Mouse (Mus musculus) stomach, embryonic 16.5 days (tissue): ENCODE data around the gene Cdh20. TPM values are rescaled to one million over a fixed set of nuclear protein-coding genes. Genes with fewer than 3 reads are reported as not detected.

ENCODE experiments used
- ATAC-seq: fragments of 200-750 bp; cut with Nextera tagmentation; 2 replicates; pipeline ENCODE4 v1.8.0; 2017; ENCODE audit warnings: moderate number of reproducible peaks, moderate TSS enrichment; ENCODE audit not compliant: insufficient read depth, low FRiP score
- H3K27ac ChIP-seq: fragments of 300-500 bp; sonication (generic); 2 replicates; pipeline ENCODE4 v1.5.1; 2014; ENCODE audit warnings: low read length
- H3K27me3 ChIP-seq: fragments of 300-500 bp; sonication (generic); 2 replicates; pipeline ENCODE4 v1.6.1; 2014; ENCODE audit warnings: low read length, control low read depth, mixed read lengths; ENCODE audit not compliant: control insufficient read depth, insufficient read depth
- H3K36me3 ChIP-seq: fragments of 300-500 bp; sonication (generic); 2 replicates; pipeline ENCODE4 v1.6.1; 2014; ENCODE audit warnings: low read length; ENCODE audit not compliant: control insufficient read depth, insufficient read depth
- H3K4me1 ChIP-seq: fragments of 300-500 bp; sonication (generic); 2 replicates; pipeline ENCODE4 v1.6.1; 2014; ENCODE audit warnings: low read length, control low read depth, mixed read lengths; ENCODE audit not compliant: control insufficient read depth, insufficient read depth
- H3K4me2 ChIP-seq: fragments of 300-500 bp; sonication (generic); 2 replicates; pipeline ENCODE4 v1.6.1; 2014; ENCODE audit warnings: low read depth, low read length, mixed read lengths
- H3K4me3 ChIP-seq: fragments of 300-500 bp; sonication (generic); replicated peaks from 2 replicates; pipeline ENCODE4 v1.5.1; 2014; ENCODE audit warnings: mild to moderate bottlenecking, low read length
- H3K9ac ChIP-seq: fragments of 300-500 bp; sonication (generic); 2 replicates; pipeline ENCODE4 v1.6.1; 2014; ENCODE audit warnings: low read length
- H3K9me3 ChIP-seq: fragments of 300-500 bp; sonication (generic); replicated peaks from 2 replicates; pipeline ENCODE4 v1.6.1; 2016; ENCODE audit warnings: low read length, control low read depth; ENCODE audit not compliant: control insufficient read depth
- WGBS: fragments of 180-500 bp; shearing (Covaris S2); extraction: QIAGEN DNeasy Blood & Tissue Kit; methylation state at CpG from one replicate; pipeline ENCODE4 v1.1.7; 2014; 5-methylcytosine and 5-hydroxymethylcytosine counted together
- polyA plus RNA-seq: library from polyadenylated mRNA; unstranded; fragments of >200 nt; fragmentation: Nextera tagmentation; extraction: Ambion mirVana; gene quantifications from 2 replicates; pipeline ENCODE4 v1.2.1, GENCODE M21; 2015

The Cdh20 gene
- polyA plus RNA-seq, 1 experiment from 2014 or later = 0.17 TPM

GRCm38 (mm10) chr1:104987526-104987925 is 219.2 kb downstream of the Cdh20 start:
- no peaks in the 10 kb centered on the region for H3K9me3 ChIP-seq
- H3K36me3 ChIP-seq = no peaks in the 10 kb centered on the region
- WGBS = 88% methylated on average over 16 of the region's 16 CpGs
- no peak overlapping the region for H3K27ac ChIP-seq
- no peak overlapping the region for H3K9ac ChIP-seq
- H3K4me3 ChIP-seq = no peak overlapping the region
- no peak overlapping the region for H3K4me2 ChIP-seq
- ATAC-seq = no peak
- no peaks in the 10 kb centered on the region for H3K27me3 ChIP-seq
- no peaks in the 10 kb centered on the region for H3K4me1 ChIP-seq

GRCm38 (mm10) chr1:104992441-104992840 is 224.1 kb downstream of the Cdh20 start:
- H3K4me2 ChIP-seq = no peak overlapping the region
- no peak overlapping the region for H3K9ac ChIP-seq
- no peak overlapping the region for H3K27ac ChIP-seq
- H3K4me1 ChIP-seq = no peaks in the 10 kb centered on the region
- H3K27me3 ChIP-seq = no peaks in the 10 kb centered on the region
- H3K36me3 ChIP-seq = no peaks in the 10 kb centered on the region
- no peak overlapping the region for H3K4me3 ChIP-seq
- H3K9me3 ChIP-seq = no peaks in the 10 kb centered on the region
- peak; percentile 63; the same call in 1 of the 2 replicates for ATAC-seq

GRCm38 (mm10) chr1:104993905-104994611 is 225.7 kb downstream of the Cdh20 start:
- Histone ChIP-seq H3K36me3 (no peaks in the 10 kb centered on the region), H3K4me2 (peak overlapping the region; percentile 91), H3K9me3 (no peaks in the 10 kb centered on the region), H3K9ac (peak overlapping the region; percentile 66), H3K4me1 (no peaks in the 10 kb centered on the region), H3K27me3 (no peaks in the 10 kb centered on the region), H3K27ac (no peak overlapping the region), H3K4me3 (peak overlapping the region; percentile 46)
- peak; percentile 86 for ATAC-seq
- 11% methylated on average over 51 of the region's 51 CpGs for WGBS

DNA sequence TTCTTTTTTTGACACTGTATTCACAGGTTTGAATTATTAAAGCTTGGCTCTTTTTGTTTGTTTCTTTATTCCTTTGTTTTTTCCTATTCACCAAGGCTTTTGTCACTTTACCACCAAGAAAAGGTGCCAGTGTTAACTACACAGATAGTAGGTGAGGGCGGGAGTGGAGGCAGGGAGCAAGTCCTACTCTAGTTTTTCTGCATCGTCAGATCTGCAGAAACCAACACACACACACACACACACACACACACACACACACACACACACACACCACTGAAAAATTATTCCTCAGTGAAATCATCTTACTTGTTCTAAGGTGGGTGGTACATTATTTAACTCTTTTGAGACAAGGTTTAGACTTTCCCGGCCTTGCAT is 226.3 kb downstream of the Cdh20 start:
- ATAC-seq = no peak
- H3K9ac ChIP-seq = no peak overlapping the region
- no peak overlapping the region for H3K4me3 ChIP-seq
- 52% methylated on average over 3 of the region's 3 CpGs for WGBS
- no peaks in the 10 kb centered on the region for H3K36me3 ChIP-seq
- no peak overlapping the region for H3K27ac ChIP-seq
- H3K4me1 ChIP-seq = no peaks in the 10 kb centered on the region
- H3K4me2 ChIP-seq = peak overlapping the region; percentile 91
- no peaks in the 10 kb centered on the region for H3K27me3 ChIP-seq
- no peaks in the 10 kb centered on the region for H3K9me3 ChIP-seq

DNA sequence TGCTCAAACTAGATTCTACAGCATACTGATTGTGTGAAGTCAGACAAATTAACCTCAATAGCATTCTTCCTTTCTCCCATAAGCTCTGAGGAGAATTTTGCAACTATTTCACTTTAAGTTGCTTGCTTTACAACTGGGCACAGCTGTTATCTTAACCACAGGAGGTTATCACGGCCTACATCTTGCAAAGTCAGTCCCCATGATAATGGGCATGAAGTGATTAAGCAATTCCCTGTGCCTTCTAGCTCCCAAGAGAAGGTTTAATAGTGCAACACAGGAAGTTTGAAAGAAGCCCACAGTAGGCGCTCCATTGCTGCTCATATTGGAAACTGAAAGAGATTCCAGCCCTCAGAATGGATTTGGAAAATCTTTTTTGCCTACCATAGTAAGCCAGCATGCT is 229.5 kb downstream of the Cdh20 start:
- no peak overlapping the region for H3K4me3 ChIP-seq
- H3K4me1 ChIP-seq = no peaks in the 10 kb centered on the region
- ATAC-seq = no peak
- no peak overlapping the region for H3K27ac ChIP-seq
- no peak overlapping the region for H3K9ac ChIP-seq
- no peaks in the 10 kb centered on the region for H3K36me3 ChIP-seq
- 62% methylated on average over 2 of the region's 2 CpGs for WGBS
- H3K9me3 ChIP-seq = no peaks in the 10 kb centered on the region
- no peak overlapping the region for H3K4me2 ChIP-seq
- H3K27me3 ChIP-seq = no peaks in the 10 kb centered on the region

DNA sequence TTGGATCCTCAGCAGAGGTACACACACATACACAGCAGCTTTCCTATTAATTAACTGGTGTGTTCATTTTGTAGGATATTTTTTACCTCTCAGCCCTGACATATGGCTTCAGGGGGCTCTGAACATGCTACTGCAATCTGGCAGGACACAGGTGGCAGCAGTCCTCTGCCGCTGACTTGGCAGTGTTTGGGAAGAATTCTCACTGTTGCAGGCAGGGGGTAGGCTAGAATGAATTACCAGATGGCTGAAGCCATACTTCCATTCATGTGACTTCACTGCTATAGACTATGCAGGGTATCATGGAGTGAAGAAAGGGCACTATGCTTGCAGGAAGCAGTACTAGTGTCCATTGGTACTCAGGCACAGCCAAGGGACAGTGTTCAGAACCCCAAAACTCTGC is 233.8 kb downstream of the Cdh20 start:
- no peaks in the 10 kb centered on the region for H3K9me3 ChIP-seq
- H3K9ac ChIP-seq = no peak overlapping the region
- H3K36me3 ChIP-seq = no peaks in the 10 kb centered on the region
- no peaks in the 10 kb centered on the region for H3K4me1 ChIP-seq
- H3K27ac ChIP-seq = no peak overlapping the region
- no peak overlapping the region for H3K4me3 ChIP-seq
- H3K4me2 ChIP-seq = no peak overlapping the region
- no peak for ATAC-seq
- 60% methylated on average over 1 of the region's 1 CpGs for WGBS
- no peaks in the 10 kb centered on the region for H3K27me3 ChIP-seq

GRCm38 (mm10) chr1:105003786-105004185 is 235.5 kb downstream of the Cdh20 start:
- H3K9me3 ChIP-seq = no peaks in the 10 kb centered on the region
- H3K36me3 ChIP-seq = no peaks in the 10 kb centered on the region
- H3K4me3 ChIP-seq = no peak overlapping the region
- no peak overlapping the region for H3K27ac ChIP-seq
- H3K9ac ChIP-seq = no peak overlapping the region
- no peaks in the 10 kb centered on the region for H3K4me1 ChIP-seq
- no peak overlapping the region for H3K4me2 ChIP-seq
- H3K27me3 ChIP-seq = no peaks in the 10 kb centered on the region
- WGBS = 88% methylated on average over 1 of the region's 1 CpGs
- no peak for ATAC-seq

GRCm38 (mm10) chr1:105012616-105013015 is 244.3 kb downstream of the Cdh20 start:
- no peaks in the 10 kb centered on the region for H3K9me3 ChIP-seq
- H3K36me3 ChIP-seq = no peaks in the 10 kb centered on the region
- H3K27me3 ChIP-seq = no peaks in the 10 kb centered on the region
- WGBS = 36% methylated on average over 2 of the region's 2 CpGs
- ATAC-seq = no peak
- no peaks in the 10 kb centered on the region for H3K4me1 ChIP-seq
- H3K4me2 ChIP-seq = no peak overlapping the region
- H3K27ac ChIP-seq = no peak overlapping the region
- H3K9ac ChIP-seq = no peak overlapping the region
- H3K4me3 ChIP-seq = no peak overlapping the region

GRCm38 (mm10) chr1:105013291-105013690 is 245.0 kb downstream of the Cdh20 start:
- H3K27ac ChIP-seq = no peak overlapping the region
- H3K4me1 ChIP-seq = no peaks in the 10 kb centered on the region
- no peaks in the 10 kb centered on the region for H3K27me3 ChIP-seq
- ATAC-seq = no peak
- no peak overlapping the region for H3K4me3 ChIP-seq
- no peak overlapping the region for H3K9ac ChIP-seq
- no peak overlapping the region for H3K4me2 ChIP-seq
- WGBS = 82% methylated on average over 1 of the region's 1 CpGs
- H3K36me3 ChIP-seq = no peaks in the 10 kb centered on the region
- H3K9me3 ChIP-seq = no peaks in the 10 kb centered on the region
